Mouse (Mus musculus): Measurements from ENCODE around the gene Tbc1d22a.

Gene Tbc1d22a

GRCm38 (mm10) chr15:86277428-86277827 lies 63.2 kb downstream of the Tbc1d22a start:
- no peak for DNase-seq (ENCODE audit: low read depth, low spot score)

- DNase-seq (ENCODE audit: low read depth, low spot score), result no peak
These were observed 65.1 kb downstream of the Tbc1d22a start for GRCm38 (mm10) chr15:86279059-86279974.

- no peak for DNase-seq (ENCODE audit: low read depth, low spot score)
These were observed 65.9 kb downstream of the Tbc1d22a start for GRCm38 (mm10) chr15:86280137-86280536.

GRCm38 (mm10) chr15:86283238-86283637 lies 69.0 kb downstream of the Tbc1d22a start:
- no peak for DNase-seq (ENCODE audit: low read depth, low spot score)

- no peak for DNase-seq (ENCODE audit: low read depth, low spot score)
These were observed 71.0 kb downstream of the Tbc1d22a start for GRCm38 (mm10) chr15:86285296-86285695.

- no peak for DNase-seq (ENCODE audit: low read depth, low spot score)
These were observed 75.8 kb downstream of the Tbc1d22a start for GRCm38 (mm10) chr15:86290074-86290473.

- DNase-seq (ENCODE audit: low read depth, low spot score), result no peak
These were observed 78.0 kb downstream of the Tbc1d22a start for GRCm38 (mm10) chr15:86292288-86292687.

GRCm38 (mm10) chr15:86294426-86294825 lies 80.2 kb downstream of the Tbc1d22a start:
- DNase-seq (ENCODE audit: low read depth, low spot score), result no peak

- no peak for DNase-seq (ENCODE audit: low read depth, low spot score)
These were observed 81.5 kb downstream of the Tbc1d22a start for GRCm38 (mm10) chr15:86295722-86296288.

- no peak for DNase-seq (ENCODE audit: low read depth, low spot score)
These were observed 83.0 kb downstream of the Tbc1d22a start for GRCm38 (mm10) chr15:86297281-86297680.

- no peak for DNase-seq (ENCODE audit: low read depth, low spot score)
These were observed 89.6 kb downstream of the Tbc1d22a start for GRCm38 (mm10) chr15:86303876-86304275.

- no peak for DNase-seq (ENCODE audit: low read depth, low spot score)
These were observed 90.6 kb downstream of the Tbc1d22a start for GRCm38 (mm10) chr15:86304861-86305260.

GRCm38 (mm10) chr15:86305290-86305689 lies 91.0 kb downstream of the Tbc1d22a start:
- no peak for DNase-seq (ENCODE audit: low read depth, low spot score)

- DNase-seq (ENCODE audit: low read depth, low spot score), result no peak
These were observed 95.1 kb downstream of the Tbc1d22a start for GRCm38 (mm10) chr15:86309213-86309829.

GRCm38 (mm10) chr15:86320803-86321510 lies 106.7 kb downstream of the Tbc1d22a start:
- DNase-seq (ENCODE audit: low read depth, low spot score), result no peak

GRCm38 (mm10) chr15:86326341-86326740 lies 112.1 kb downstream of the Tbc1d22a start:
- no peak for DNase-seq (ENCODE audit: low read depth, low spot score)

- DNase-seq (ENCODE audit: low read depth, low spot score), result no peak
These were observed 115.7 kb downstream of the Tbc1d22a start for GRCm38 (mm10) chr15:86329911-86330310.

GRCm38 (mm10) chr15:86330454-86330853 lies 116.2 kb downstream of the Tbc1d22a start:
- no peak for DNase-seq (ENCODE audit: low read depth, low spot score)

- DNase-seq (ENCODE audit: low read depth, low spot score), result no peak
These were observed 117.4 kb downstream of the Tbc1d22a start for GRCm38 (mm10) chr15:86331501-86332245.

GRCm38 (mm10) chr15:86333176-86333575 lies 118.9 kb downstream of the Tbc1d22a start:
- DNase-seq (ENCODE audit: low read depth, low spot score), result no peak

- no peak for DNase-seq (ENCODE audit: low read depth, low spot score)
These were observed 119.3 kb downstream of the Tbc1d22a start for GRCm38 (mm10) chr15:86333606-86334005.
